Mouse (Mus musculus) embryonic fibroblast, embryonic 13.5 days (primary cell): ENCODE results near the gene Ube2cbp.

ENCODE experiments used
- CTCF ChIP-seq: IDR thresholded peaks from 2 replicates; pipeline ENCODE4 v1.5.1; 2011; ENCODE audit warnings: mild to moderate bottlenecking, control low read depth, low read length, moderate library complexity, borderline replicate concordance; ENCODE audit not compliant: insufficient read depth
- POLR2A ChIP-seq: IDR thresholded peaks from 2 replicates; pipeline ENCODE4 v1.6.1; 2011; ENCODE audit warnings: low read depth, mild to moderate bottlenecking, control low read depth, low read length, moderate library complexity

- TF ChIP-seq CTCF (peak; percentile 79), POLR2A (peak; percentile 76)
Measured at GRCm38 (mm10) chr9:86466990-86467870, 2.5 kb upstream of the Ube2cbp start, which contains the start of gene Dop1a.
